Mouse (Mus musculus): ENCODE measurements around the gene Pitpnc1.
A peak's percentile ranks its signal among the peaks of the same experiment; 100 is the strongest.

DNA sequence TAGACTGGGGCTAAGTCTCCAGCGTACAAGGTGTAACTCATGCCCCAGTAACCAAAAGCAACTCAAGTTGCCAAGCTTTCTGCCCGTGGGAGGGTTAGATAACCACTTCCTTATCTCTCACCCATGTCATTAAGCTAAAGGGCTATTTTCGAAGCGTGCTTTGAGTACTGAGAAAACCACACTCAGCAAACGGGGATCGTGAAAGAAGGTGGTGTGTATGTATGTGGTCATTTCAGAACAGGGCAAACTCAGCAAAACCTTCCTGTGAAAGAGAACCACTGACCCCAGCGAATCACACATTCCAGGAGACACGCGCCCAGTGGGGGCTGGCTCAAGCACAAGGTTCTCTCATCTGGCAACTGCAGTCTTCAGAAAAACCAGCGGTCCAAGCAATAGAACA lies 19.4 kb downstream of the Pitpnc1 start:
- peak; percentile 62 for TF ChIP-seq EP300 (IDR thresholded peaks at IDR 0.05; ENCODE audit: low read length)
- TF ChIP-seq CHD2 (IDR thresholded peaks at IDR 0.05; ENCODE audit: low read length): no peak
- TF ChIP-seq POLR2A (IDR thresholded peaks at IDR 0.05; ENCODE audit: low read depth, low read length): no peak
- no peak for TF ChIP-seq CTCF (conservative IDR thresholded peaks at IDR 0.05 in 1 of 2, IDR thresholded peaks at IDR 0.05 in 1 of 2; ENCODE audit: low read depth in 2 of 2, low read length in 2 of 2)
- TF ChIP-seq KAT2A (IDR thresholded peaks at IDR 0.05; ENCODE audit: insufficient replicate concordance, low read length): no peak
- TF ChIP-seq MAFK (IDR thresholded peaks at IDR 0.05; ENCODE audit: insufficient replicate concordance, low read length): peak; percentile 76; the same call in 1 of the 2 replicates
- no peak for TF ChIP-seq TBP (conservative IDR thresholded peaks at IDR 0.05; ENCODE audit: low read depth, low read length)
- TF ChIP-seq HCFC1 (IDR thresholded peaks at IDR 0.05; ENCODE audit: low read depth, low read length): no peak
